Mouse (Mus musculus) kidney, embryonic 15.5 days (tissue): ENCODE data around the gene Cd9. TPM values are rescaled to one million over a fixed set of nuclear protein-coding genes. Genes with fewer than 3 reads are reported as not detected.

Source experiments
- ATAC-seq: fragments of 200-750 bp; cut with Nextera tagmentation; replicated peaks from 2 replicates; pipeline ENCODE4 v1.8.0; 2017; ENCODE audit warnings: moderate TSS enrichment; ENCODE audit not compliant: low FRiP score
- H3K27ac ChIP-seq: fragments of 300-500 bp; sonication (generic); 2 replicates; pipeline ENCODE4 v1.5.1; 2015; ENCODE audit warnings: mild to moderate bottlenecking, inconsistent platforms
- H3K27me3 ChIP-seq: fragments of 300-500 bp; sonication (generic); 2 replicates; pipeline ENCODE4 v1.6.1; 2015; ENCODE audit warnings: inconsistent platforms
- H3K36me3 ChIP-seq: fragments of 300-500 bp; sonication (generic); 2 replicates; pipeline ENCODE4 v1.6.1; 2015; ENCODE audit warnings: inconsistent platforms
- H3K4me1 ChIP-seq: fragments of 300-500 bp; sonication (generic); 2 replicates; pipeline ENCODE4 v1.6.1; 2015; ENCODE audit warnings: inconsistent platforms
- H3K4me2 ChIP-seq: fragments of 300-500 bp; sonication (generic); 2 replicates; pipeline ENCODE4 v1.6.1; 2015; ENCODE audit warnings: moderate library complexity, mild to moderate bottlenecking, inconsistent platforms
- H3K4me3 ChIP-seq: fragments of 300-500 bp; sonication (generic); replicated peaks from 2 replicates; pipeline ENCODE4 v1.5.1; 2015; ENCODE audit warnings: mild to moderate bottlenecking, inconsistent platforms
- H3K9ac ChIP-seq: fragments of 300-500 bp; sonication (generic); 2 replicates; pipeline ENCODE4 v1.6.1; 2015; ENCODE audit warnings: mild to moderate bottlenecking, inconsistent platforms
- H3K9me3 ChIP-seq: fragments of 300-500 bp; sonication (generic); replicated peaks from 2 replicates; pipeline ENCODE4 v1.6.1; 2016; ENCODE audit warnings: inconsistent platforms
- WGBS: fragments of 180-500 bp; shearing (Covaris S2); methylation state at CpG from one replicate; pipeline ENCODE4 v1.1.7; 2015; ENCODE audit warnings: mixed read lengths; 5-methylcytosine and 5-hydroxymethylcytosine counted together
- polyA plus RNA-seq: library from polyadenylated mRNA; unstranded; fragments of >200 nt; fragmentation: Nextera tagmentation; extraction: Ambion mirVana; gene quantifications from 2 replicates; pipeline ENCODE4 v1.2.1, GENCODE M21; 2015

The Cd9 gene
- polyA plus RNA-seq, 1 experiment from 2014 or later = 137 TPM

DNA sequence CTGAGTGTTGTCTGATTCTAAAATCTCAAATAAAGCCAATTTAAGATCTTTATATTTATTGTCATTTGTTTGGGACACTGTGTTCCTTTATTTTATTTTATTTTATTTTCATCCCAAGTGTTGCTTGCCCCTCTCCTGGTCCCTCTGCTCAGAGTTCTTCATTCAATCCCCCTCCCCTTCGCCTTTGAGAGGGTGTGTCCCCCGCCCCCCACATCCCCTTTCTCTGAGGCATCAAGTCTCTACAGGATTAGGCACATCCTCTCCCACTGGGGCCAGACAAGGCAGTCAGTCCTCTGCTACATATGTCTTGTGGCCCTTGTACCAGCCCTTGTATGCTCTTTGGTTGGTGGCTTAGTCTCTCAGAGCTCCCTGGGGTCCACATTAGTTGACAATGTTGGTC is 46.9 kb downstream of the Cd9 start:
- no peak overlapping the region for H3K9ac ChIP-seq
- 74% methylated on average over 2 of the region's 2 CpGs for WGBS
- H3K4me3 ChIP-seq = no peak overlapping the region

GRCm38 (mm10) chr6:125447205-125447604 is 47.4 kb downstream of the Cd9 start:
- H3K4me3 ChIP-seq = no peak overlapping the region
- ATAC-seq = no peak
- H3K27ac ChIP-seq = peak overlapping the region; percentile 45; the same call in 1 of the 2 replicates
- H3K9me3 ChIP-seq = no peaks in the 10 kb centered on the region
- 43% methylated on average over 4 of the region's 4 CpGs for WGBS
- no peak overlapping the region for H3K9ac ChIP-seq
- H3K36me3 ChIP-seq = no peaks in the 10 kb centered on the region
- no peaks in the 10 kb centered on the region for H3K27me3 ChIP-seq
- H3K4me2 ChIP-seq = no peak overlapping the region
- peaks cover 12% of the 10 kb centered on the region for H3K4me1 ChIP-seq

More for the DNA sequence above, 46.9 kb downstream of the Cd9 start:
- ATAC-seq = no peak
- H3K27ac ChIP-seq = no peak overlapping the region
- H3K4me2 ChIP-seq = no peak overlapping the region
- no peaks in the 10 kb centered on the region for H3K27me3 ChIP-seq
- H3K36me3 ChIP-seq = no peaks in the 10 kb centered on the region
- peaks cover 9% of the 10 kb centered on the region for H3K4me1 ChIP-seq
- H3K9me3 ChIP-seq = no peaks in the 10 kb centered on the region

DNA sequence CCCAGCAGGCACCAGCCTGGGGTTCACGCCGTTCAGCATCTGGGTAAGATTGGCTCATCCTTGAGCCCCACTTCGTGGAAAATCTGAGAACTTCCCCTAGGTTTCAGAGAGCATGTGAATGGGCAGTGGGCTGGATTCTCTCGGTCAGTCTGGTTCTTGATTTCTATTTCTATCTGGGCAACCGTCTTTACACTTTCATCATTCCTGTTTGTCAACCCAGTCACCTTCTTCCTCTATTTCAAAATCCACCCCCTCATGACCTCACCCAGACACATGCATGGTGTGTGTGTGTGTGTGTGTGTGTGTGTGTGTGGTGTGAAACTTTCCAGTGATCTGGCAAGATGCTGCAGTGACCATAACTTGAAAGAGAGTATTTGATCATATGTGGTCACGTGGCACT is 49.2 kb downstream of the Cd9 start:
- Histone ChIP-seq H3K4me1 (peaks cover 12% of the 10 kb centered on the region), H3K9ac (no peak overlapping the region), H3K4me2 (no peak overlapping the region), H3K27ac (no peak overlapping the region), H3K9me3 (no peaks in the 10 kb centered on the region), H3K36me3 (no peaks in the 10 kb centered on the region), H3K4me3 (no peak overlapping the region), H3K27me3 (no peaks in the 10 kb centered on the region)
- 80% methylated on average over 6 of the region's 6 CpGs for WGBS
- no peak for ATAC-seq

DNA sequence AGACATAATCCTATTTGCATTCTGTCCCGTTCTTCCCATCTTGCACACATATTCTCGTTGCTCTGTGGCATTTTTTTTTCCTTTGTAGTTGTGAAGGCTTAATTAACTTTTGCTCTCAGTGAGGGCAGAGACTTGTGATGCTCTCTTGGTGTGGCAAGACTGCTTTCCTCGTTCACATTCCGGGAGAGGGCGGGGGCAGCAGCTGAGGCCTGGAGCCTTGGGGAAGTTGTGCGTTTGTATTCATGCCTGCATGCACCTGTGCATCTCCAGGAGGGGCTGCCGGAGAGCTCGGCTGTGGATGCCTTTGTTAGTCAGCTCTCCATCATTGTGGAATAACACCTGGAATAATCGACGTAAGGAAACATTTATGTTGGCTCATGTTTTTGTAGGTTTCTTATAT is 52.0 kb downstream of the Cd9 start:
- ATAC-seq = no peak
- Histone ChIP-seq H3K4me2 (no peak overlapping the region), H3K27me3 (no peaks in the 10 kb centered on the region)

DNA sequence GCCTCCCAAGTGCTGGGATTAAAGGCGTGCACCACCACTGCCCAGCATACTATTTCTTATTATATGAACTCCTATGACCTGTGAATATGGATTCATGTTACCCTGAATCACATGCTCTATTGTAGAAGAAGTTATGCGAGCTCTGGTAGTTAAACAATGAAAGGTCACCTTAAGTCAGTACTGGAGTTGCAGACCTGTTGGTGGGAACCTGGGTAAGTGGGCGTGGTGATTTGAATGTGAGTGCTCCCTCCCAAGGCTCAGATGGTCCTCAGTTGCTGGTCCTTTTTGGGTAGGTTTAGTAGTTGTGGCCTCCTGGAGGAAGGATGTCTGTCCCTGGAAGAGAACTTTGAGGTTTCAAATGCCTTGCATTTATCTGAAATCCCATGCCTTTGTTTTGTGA is 57.8 kb downstream of the Cd9 start:
- no peak overlapping the region for H3K4me2 ChIP-seq
- no peak for ATAC-seq

More for the DNA sequence above, 52.0 kb downstream of the Cd9 start:
- Histone ChIP-seq H3K36me3 (no peaks in the 10 kb centered on the region), H3K27ac (no peak overlapping the region), H3K9ac (no peak overlapping the region), H3K9me3 (no peaks in the 10 kb centered on the region), H3K4me1 (peaks cover 10% of the 10 kb centered on the region), H3K4me3 (no peak overlapping the region)
- WGBS = 67% methylated on average over 10 of the region's 10 CpGs

GRCm38 (mm10) chr6:125434735-125435518 is 59.7 kb downstream of the Cd9 start:
- H3K4me1 ChIP-seq = peaks cover 15% of the 10 kb centered on the region; the same call in 1 of the 2 replicates
- no peak overlapping the region for H3K4me2 ChIP-seq
- no peak overlapping the region for H3K27ac ChIP-seq
- no peaks in the 10 kb centered on the region for H3K36me3 ChIP-seq
- H3K27me3 ChIP-seq = no peaks in the 10 kb centered on the region
- ATAC-seq = no peak
- WGBS = 73% methylated on average over 5 of the region's 5 CpGs
- no peak overlapping the region for H3K4me3 ChIP-seq
- H3K9me3 ChIP-seq = no peaks in the 10 kb centered on the region
- no peak overlapping the region for H3K9ac ChIP-seq

More for the DNA sequence above, 57.8 kb downstream of the Cd9 start:
- no peak overlapping the region for H3K4me3 ChIP-seq
- 85% methylated on average over 3 of the region's 3 CpGs for WGBS
- H3K27me3 ChIP-seq = no peaks in the 10 kb centered on the region
- H3K36me3 ChIP-seq = no peaks in the 10 kb centered on the region
- H3K4me1 ChIP-seq = peaks cover 7% of the 10 kb centered on the region; the same call in 1 of the 2 replicates
- no peaks in the 10 kb centered on the region for H3K9me3 ChIP-seq
- no peak overlapping the region for H3K27ac ChIP-seq
- no peak overlapping the region for H3K9ac ChIP-seq

DNA sequence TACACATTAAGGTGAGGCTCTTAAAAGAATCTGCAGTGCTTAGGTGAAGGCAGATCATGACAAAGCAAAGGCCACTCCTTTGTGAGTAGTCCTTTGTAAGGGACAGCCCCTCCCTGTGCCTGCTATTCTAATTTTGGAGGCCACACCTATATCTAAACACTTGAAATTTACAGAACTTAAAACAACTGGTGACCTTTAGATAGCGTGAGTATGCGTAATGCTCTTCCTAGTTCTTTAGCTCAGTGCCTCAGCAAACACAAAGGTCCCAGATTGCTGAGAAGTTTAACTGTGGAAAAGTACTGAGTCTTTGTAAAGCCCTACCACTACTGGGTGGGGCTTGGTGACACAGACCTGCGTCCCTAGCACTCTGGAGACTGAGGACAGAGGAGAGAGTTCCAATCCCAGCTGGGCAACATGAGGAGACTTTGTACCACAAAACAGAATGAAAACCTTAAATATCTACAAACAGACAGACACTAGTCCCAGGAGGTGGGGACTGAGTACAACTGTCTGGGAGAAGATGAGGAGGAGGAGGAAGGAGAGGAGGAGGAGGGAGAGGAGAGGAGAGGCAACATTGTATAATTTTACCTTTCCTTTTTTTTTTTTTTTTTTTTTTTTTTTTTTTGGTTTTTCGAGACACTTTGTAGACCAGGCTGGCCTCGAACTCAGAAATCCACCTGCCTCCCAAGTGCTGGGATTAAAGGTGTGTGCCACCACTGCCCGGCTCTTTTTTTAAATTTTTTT is 60.7 kb downstream of the Cd9 start:
- Histone ChIP-seq H3K9ac (no peak overlapping the region), H3K4me2 (no peak overlapping the region), H3K4me1 (peaks cover 15% of the 10 kb centered on the region; the same call in 1 of the 2 replicates), H3K27me3 (no peaks in the 10 kb centered on the region), H3K9me3 (no peaks in the 10 kb centered on the region), H3K4me3 (no peak overlapping the region), H3K36me3 (no peaks in the 10 kb centered on the region), H3K27ac (no peak overlapping the region)
- no peak for ATAC-seq
- 71% methylated on average over 6 of the region's 6 CpGs for WGBS

DNA sequence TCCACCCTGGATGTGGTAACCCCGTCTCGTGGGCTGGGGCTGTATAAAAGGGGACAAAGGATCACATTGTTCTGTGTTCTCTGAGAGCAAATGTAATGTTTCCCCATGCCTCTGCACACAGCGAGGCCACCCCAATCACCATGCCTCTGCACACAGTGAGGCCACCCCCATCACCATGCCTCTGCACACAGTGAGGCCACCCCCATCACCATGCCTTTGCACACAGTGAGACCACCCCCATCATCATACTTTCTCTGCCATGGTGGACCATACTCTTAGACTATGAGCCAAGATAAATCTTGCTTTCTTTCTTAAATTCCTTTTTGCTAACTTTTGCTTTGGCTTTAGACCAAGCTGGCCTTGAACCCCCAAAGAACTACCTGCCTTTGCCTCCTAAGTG is 61.3 kb downstream of the Cd9 start:
- no peak overlapping the region for H3K4me3 ChIP-seq
- no peak for ATAC-seq
- H3K36me3 ChIP-seq = no peaks in the 10 kb centered on the region
- peaks cover 15% of the 10 kb centered on the region; the same call in 1 of the 2 replicates for H3K4me1 ChIP-seq
- no peaks in the 10 kb centered on the region for H3K9me3 ChIP-seq
- no peak overlapping the region for H3K4me2 ChIP-seq
- no peaks in the 10 kb centered on the region for H3K27me3 ChIP-seq
- 70% methylated on average over 3 of the region's 3 CpGs for WGBS
- no peak overlapping the region for H3K9ac ChIP-seq
- H3K27ac ChIP-seq = no peak overlapping the region

DNA sequence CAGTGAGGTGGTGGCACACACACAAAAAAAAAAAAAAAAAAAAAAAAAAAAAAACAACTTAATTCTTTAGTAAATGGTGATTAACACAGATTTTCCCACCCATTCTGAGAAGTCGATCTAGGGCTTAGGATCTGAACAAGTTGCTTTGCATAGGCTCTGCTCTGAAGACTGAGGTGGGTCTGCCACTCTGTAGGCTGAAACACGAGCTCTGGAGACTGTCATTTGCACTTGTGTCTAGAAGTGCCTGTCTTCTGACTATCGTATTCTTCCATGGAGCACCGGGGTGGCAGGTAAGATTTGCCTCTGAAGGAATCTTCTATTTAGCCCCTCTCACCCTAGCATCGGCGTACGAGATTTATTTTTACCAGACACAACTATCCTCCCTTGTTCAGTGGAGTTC is 62.1 kb downstream of the Cd9 start:
- Histone ChIP-seq H3K36me3 (no peaks in the 10 kb centered on the region), H3K27me3 (no peaks in the 10 kb centered on the region), H3K27ac (no peak overlapping the region), H3K9me3 (no peaks in the 10 kb centered on the region), H3K4me3 (no peak overlapping the region), H3K4me1 (peaks cover 15% of the 10 kb centered on the region; the same call in 1 of the 2 replicates), H3K9ac (no peak overlapping the region), H3K4me2 (no peak overlapping the region)
- no peak for ATAC-seq
- 77% methylated on average over 7 of the region's 7 CpGs for WGBS

- ATAC-seq = no peak
Measured at GRCm38 (mm10) chr6:125430982-125431381, 63.6 kb downstream of the Cd9 start.

DNA sequence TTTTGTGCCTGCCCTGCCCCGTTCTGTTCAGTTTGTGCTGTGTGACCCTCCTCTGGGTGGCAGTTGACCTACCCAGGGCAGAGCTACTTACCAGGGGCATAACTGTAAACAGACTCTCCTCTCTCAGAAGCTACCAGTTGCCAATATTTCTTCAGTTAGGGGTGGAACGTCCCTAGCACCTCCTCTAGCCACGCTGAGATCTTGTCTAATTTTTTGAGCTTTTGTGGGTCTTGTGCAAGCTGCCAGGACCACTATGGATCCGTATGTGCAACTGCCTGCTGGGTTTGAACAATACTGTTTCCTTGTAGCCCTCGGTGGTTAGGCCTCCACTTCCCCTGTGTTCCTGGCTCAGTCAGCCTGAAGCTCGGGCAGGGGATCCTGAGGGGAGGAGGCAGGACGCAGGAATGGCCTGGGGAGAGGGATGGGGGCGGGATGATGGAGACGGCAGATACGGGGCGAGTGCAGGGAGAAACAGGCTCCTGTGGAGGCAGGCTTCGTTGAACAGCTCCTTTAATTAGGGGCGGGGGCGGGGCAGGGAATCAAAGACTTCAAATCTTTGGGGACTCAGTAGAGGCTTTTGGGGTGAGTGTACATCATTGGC is 64.1 kb downstream of the Cd9 start:
- no peak for ATAC-seq
- WGBS = 16% methylated on average over 14 of the region's 14 CpGs
- H3K4me1 ChIP-seq = peaks cover 26% of the 10 kb centered on the region
- no peaks in the 10 kb centered on the region for H3K36me3 ChIP-seq
- no peak overlapping the region for H3K9ac ChIP-seq
- no peak overlapping the region for H3K4me3 ChIP-seq
- H3K27ac ChIP-seq = no peak overlapping the region
- no peaks in the 10 kb centered on the region for H3K27me3 ChIP-seq
- no peaks in the 10 kb centered on the region for H3K9me3 ChIP-seq
- no peak overlapping the region for H3K4me2 ChIP-seq

More at GRCm38 (mm10) chr6:125430982-125431381, 63.6 kb downstream of the Cd9 start:
- H3K36me3 ChIP-seq = no peaks in the 10 kb centered on the region
- WGBS = 48% methylated on average over 3 of the region's 3 CpGs
- H3K4me3 ChIP-seq = no peak overlapping the region
- no peak overlapping the region for H3K27ac ChIP-seq
- no peak overlapping the region for H3K4me2 ChIP-seq
- H3K4me1 ChIP-seq = peaks cover 25% of the 10 kb centered on the region
- H3K9me3 ChIP-seq = no peaks in the 10 kb centered on the region
- no peak overlapping the region for H3K9ac ChIP-seq
- H3K27me3 ChIP-seq = no peaks in the 10 kb centered on the region

DNA sequence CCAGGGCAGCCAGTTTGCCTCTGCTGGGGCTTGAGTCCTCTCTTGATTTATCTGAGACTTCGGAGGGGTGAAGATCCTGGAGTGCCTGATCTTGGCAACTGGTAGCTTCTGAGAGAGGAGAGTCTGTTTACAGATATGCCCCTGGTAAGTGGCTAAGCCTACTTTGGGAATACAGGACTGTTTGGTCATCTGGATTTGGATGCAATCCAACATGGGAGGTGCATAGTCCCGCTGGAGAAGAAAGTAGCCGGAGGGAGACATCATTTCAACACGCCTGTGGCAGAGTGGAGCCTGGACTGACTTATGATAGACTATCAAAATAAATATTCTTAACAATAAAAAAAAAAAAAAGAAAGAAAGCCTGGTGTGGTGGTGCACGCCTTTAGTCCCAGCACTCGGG is 64.8 kb downstream of the Cd9 start:
- no peak overlapping the region for H3K9ac ChIP-seq
- H3K27ac ChIP-seq = no peak overlapping the region
- peaks cover 31% of the 10 kb centered on the region for H3K4me1 ChIP-seq
- no peak overlapping the region for H3K4me3 ChIP-seq
- no peak overlapping the region for H3K4me2 ChIP-seq
- ATAC-seq = no peak
- no peaks in the 10 kb centered on the region for H3K36me3 ChIP-seq
- H3K27me3 ChIP-seq = no peaks in the 10 kb centered on the region
- H3K9me3 ChIP-seq = no peaks in the 10 kb centered on the region
- WGBS = 79% methylated on average over 6 of the region's 6 CpGs
